Mouse (Mus musculus) embryonic facial prominence, embryonic 13.5 days (tissue): ENCODE data around the gene Ttc9. TPM values are rescaled to one million over a fixed set of nuclear protein-coding genes. Genes with fewer than 3 reads are reported as not detected.

ENCODE experiments used
- ATAC-seq: fragments of 200-750 bp; cut with Nextera tagmentation; 2 replicates; pipeline ENCODE4 v1.8.0; 2017; ENCODE audit warnings: low read depth; ENCODE audit not compliant: insufficient number of reproducible peaks, insufficient read depth, low FRiP score, low TSS enrichment
- H3K27ac ChIP-seq: fragments of 300-500 bp; sonication (generic); 2 replicates; pipeline ENCODE4 v1.5.1; 2015; ENCODE audit warnings: moderate library complexity, mild to moderate bottlenecking, inconsistent platforms
- H3K27me3 ChIP-seq: fragments of 300-500 bp; sonication (generic); 2 replicates; pipeline ENCODE4 v1.6.1; 2015; ENCODE audit warnings: mild to moderate bottlenecking, inconsistent platforms
- H3K36me3 ChIP-seq: fragments of 300-500 bp; sonication (generic); 2 replicates; pipeline ENCODE4 v1.6.1; 2015; ENCODE audit warnings: mild to moderate bottlenecking, inconsistent platforms
- H3K4me1 ChIP-seq: fragments of 300-500 bp; sonication (generic); 2 replicates; pipeline ENCODE4 v1.6.1; 2015; ENCODE audit warnings: inconsistent platforms
- H3K4me2 ChIP-seq: fragments of 300-500 bp; sonication (generic); 2 replicates; pipeline ENCODE4 v1.6.1; 2015; ENCODE audit warnings: moderate library complexity, mild to moderate bottlenecking, inconsistent platforms
- H3K4me3 ChIP-seq: fragments of 300-500 bp; sonication (generic); 2 replicates; pipeline ENCODE4 v1.5.1; 2015; ENCODE audit warnings: mild to moderate bottlenecking, inconsistent platforms
- H3K9ac ChIP-seq: fragments of 300-500 bp; sonication (generic); 2 replicates; pipeline ENCODE4 v1.6.1; 2015; ENCODE audit warnings: mild to moderate bottlenecking, inconsistent platforms
- H3K9me3 ChIP-seq: fragments of 300-500 bp; sonication (generic); 2 replicates; pipeline ENCODE4 v1.6.1; 2016; ENCODE audit warnings: inconsistent platforms
- WGBS: fragments of 180-500 bp; shearing (Covaris S2); methylation state at CpG from one replicate; pipeline ENCODE4 v1.1.7; 2015; ENCODE audit warnings: mixed read lengths; 5-methylcytosine and 5-hydroxymethylcytosine counted together
- polyA plus RNA-seq: library from polyadenylated mRNA; unstranded; fragments of >200 nt; fragmentation: Nextera tagmentation; extraction: Ambion mirVana; gene quantifications from 2 replicates; pipeline ENCODE4 v1.2.1, GENCODE M21; 2015

Ttc9 gene
- polyA plus RNA-seq, result 1.8 and 2.2 TPM in 2 replicates

DNA sequence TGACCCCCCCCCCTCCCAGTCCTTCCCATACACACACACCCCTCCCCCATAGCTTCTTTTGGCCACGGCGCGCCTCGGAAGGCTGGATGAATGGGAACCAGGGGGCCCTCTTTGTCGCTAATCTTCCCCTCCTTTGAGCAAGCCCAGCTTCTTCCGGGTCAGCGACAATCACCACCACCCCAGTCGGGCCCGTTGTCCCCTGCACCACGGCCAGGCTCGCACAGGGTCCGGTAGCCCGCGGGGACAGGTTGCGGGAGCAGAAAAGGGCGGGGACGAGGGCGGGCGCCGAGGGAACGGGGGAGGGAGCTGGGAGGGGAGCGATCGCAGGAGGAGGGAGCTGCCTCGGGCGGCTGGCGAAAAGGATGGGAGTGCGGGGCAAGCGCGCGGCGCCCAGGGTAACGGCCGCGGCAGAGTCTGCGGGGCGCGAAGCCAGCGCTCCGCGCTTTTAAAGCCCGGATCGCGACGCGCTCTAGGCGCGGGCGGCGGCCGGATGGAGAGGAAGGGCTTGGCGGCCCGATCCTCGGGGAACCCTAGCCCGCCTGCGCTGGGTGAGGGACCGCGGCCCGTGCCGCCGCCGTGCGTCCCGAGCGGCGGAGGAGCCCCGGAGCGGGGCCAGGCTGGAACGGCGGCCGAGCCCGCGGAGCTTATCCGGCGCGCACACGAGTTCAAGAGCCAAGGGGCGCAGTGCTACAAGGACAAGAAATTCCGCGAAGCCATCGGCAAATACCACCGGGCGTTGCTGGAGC, at the start of gene Ttc9:
TSS of gene Ttc9 (plus strand) at position 335 of the 746 bp plus-strand sequence.
- ATAC-seq, result 0 out of 2 replicates have a peak, but pooled peaks have one; percentile 26
- H3K4me1 ChIP-seq, result peaks cover 12% of the 10 kb centered on the region; the same call in 1 of the 2 replicates
- peak within 1 kb of the TSS; percentile 68 for H3K9ac ChIP-seq
- WGBS, result under 1% methylated on average over 77 of the region's 82 CpGs
- no peaks in the 10 kb centered on the region for H3K36me3 ChIP-seq
- H3K27me3 ChIP-seq, result peaks cover 78% of the 10 kb centered on the region
- peak within 1 kb of the TSS; percentile 97 for H3K4me2 ChIP-seq
- H3K4me3 ChIP-seq, result peak within 1 kb of the TSS; percentile 62
- no peaks in the 10 kb centered on the region for H3K9me3 ChIP-seq
- no peak within 1 kb of the TSS for H3K27ac ChIP-seq

DNA sequence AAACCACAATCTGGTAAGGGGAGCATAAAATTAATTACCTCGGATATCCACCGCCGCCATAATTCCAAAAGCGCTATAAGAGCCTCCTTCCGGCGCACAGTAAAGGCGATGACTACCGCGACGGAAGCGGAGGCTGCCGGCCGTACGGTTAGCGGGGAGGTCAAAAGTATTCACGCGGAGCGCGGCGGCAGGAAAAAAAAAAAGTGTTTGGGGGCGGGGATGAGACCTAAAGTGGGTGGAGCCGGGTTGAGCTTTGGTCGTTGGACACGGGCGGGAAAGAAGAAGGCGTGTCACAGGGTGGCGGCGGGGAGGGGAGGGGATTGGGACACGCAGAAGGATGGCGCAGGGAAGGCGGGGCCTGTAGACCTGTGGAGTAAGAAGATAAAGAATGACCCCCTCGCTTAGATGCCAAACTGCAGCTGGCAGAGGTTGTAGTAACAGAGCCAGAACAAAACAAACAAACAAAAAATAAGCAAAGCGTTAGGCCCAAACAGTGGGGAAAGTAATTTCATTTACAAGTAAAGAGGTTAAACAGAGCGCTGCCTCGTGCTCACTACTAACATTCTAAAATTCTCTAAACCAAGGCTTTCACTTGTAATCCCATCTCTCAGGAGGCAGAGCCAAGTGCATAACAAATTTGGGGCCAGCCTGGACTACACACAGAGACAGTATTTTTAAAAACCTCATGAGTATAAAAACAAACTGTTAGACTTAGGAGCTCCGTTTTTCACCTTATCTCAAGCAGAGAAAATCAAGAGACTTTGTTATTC, 36.0 kb upstream of the Ttc9 start, which contains the start of gene Med6:
TSS of gene Med6 (minus strand) at position 107 of the 770 bp plus-strand sequence.
- peak within 1 kb of the TSS; percentile 44 for H3K27ac ChIP-seq
- peak; percentile 97 for ATAC-seq

DNA sequence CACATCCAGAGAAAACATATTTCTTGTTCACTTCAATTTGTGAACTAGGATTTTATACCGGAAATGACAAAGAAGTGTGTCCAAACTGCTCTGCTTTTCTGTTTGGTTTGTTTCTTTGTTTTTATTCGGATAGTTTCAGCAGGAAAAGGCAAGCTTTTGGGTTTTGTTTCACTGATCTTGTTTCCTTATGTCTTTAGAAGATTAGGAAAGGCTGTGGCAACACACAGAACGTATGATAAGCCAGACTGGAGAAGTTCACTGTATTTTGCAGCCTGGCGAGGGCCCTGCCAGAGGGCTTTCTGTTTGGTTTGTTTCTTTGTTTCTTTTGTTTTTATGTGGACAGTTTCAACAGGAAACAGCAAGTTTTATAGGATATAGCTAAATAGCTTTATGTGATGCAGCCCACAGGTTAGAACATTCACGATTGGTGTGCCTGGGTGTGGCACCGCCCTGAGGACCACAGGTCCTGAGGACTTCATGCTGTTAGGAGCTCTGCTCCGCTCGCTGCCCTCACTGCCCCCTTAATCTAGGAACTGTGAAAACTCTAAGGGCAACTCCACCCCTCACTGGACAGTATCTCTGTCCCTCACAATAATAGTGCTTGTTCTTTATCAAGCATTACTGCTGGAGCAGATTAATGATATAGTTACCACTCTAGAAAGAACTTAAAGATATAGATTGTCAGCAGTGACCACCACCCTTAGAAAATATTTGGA, 34.3 kb upstream of the Ttc9 start:
- Histone ChIP-seq H3K9me3 (no peaks in the 10 kb centered on the region), H3K27ac (no peak overlapping the region), H3K4me1 (0 out of 2 replicates have a peak, but pooled peaks cover 5% of the 10 kb centered on the region), H3K4me3 (no peak overlapping the region), H3K4me2 (no peak overlapping the region), H3K9ac (no peak overlapping the region), H3K27me3 (peaks cover 3% of the 10 kb centered on the region; the same call in 1 of the 2 replicates), H3K36me3 (no peaks in the 10 kb centered on the region)
- no peak for ATAC-seq
- 75% methylated on average over 8 of the region's 8 CpGs for WGBS

More for the DNA sequence above, 36.0 kb upstream of the Ttc9 start, which contains the start of gene Med6:
- peaks cover 9% of the 10 kb centered on the region; the same call in 1 of the 2 replicates for H3K36me3 ChIP-seq
- no peaks in the 10 kb centered on the region for H3K9me3 ChIP-seq
- 2% methylated on average over 36 of the region's 36 CpGs for WGBS
- peak within 1 kb of the TSS; percentile 86 for H3K4me3 ChIP-seq
- H3K4me1 ChIP-seq, result 0 out of 2 replicates have a peak, but pooled peaks cover 5% of the 10 kb centered on the region
- H3K4me2 ChIP-seq, result peak within 1 kb of the TSS; percentile 74
- no peaks in the 10 kb centered on the region for H3K27me3 ChIP-seq
- H3K9ac ChIP-seq, result peak within 1 kb of the TSS; percentile 88

GRCm38 (mm10) chr12:81604995-81605784, 25.9 kb upstream of the Ttc9 start:
- Histone ChIP-seq H3K4me3 (no peak overlapping the region), H3K4me1 (no peaks in the 10 kb centered on the region), H3K4me2 (no peak overlapping the region), H3K36me3 (no peaks in the 10 kb centered on the region), H3K9ac (no peak overlapping the region), H3K27me3 (peaks cover 2% of the 10 kb centered on the region), H3K27ac (no peak overlapping the region), H3K9me3 (no peaks in the 10 kb centered on the region)
- ATAC-seq, result no peak
- 47% methylated on average over 5 of the region's 5 CpGs for WGBS

GRCm38 (mm10) chr12:81609445-81609844, 21.6 kb upstream of the Ttc9 start:
- Histone ChIP-seq H3K9me3 (no peaks in the 10 kb centered on the region), H3K4me2 (no peak overlapping the region), H3K27ac (no peak overlapping the region), H3K36me3 (no peaks in the 10 kb centered on the region), H3K4me1 (no peaks in the 10 kb centered on the region), H3K4me3 (no peak overlapping the region), H3K9ac (no peak overlapping the region), H3K27me3 (no peaks in the 10 kb centered on the region)
- ATAC-seq, result no peak

GRCm38 (mm10) chr12:81615807-81616206, 15.2 kb upstream of the Ttc9 start:
- no peak overlapping the region for H3K9ac ChIP-seq
- no peaks in the 10 kb centered on the region for H3K36me3 ChIP-seq
- WGBS, result 77% methylated on average over 6 of the region's 6 CpGs
- H3K27ac ChIP-seq, result no peak overlapping the region
- no peaks in the 10 kb centered on the region for H3K27me3 ChIP-seq
- H3K4me2 ChIP-seq, result no peak overlapping the region
- H3K4me1 ChIP-seq, result no peaks in the 10 kb centered on the region
- no peaks in the 10 kb centered on the region for H3K9me3 ChIP-seq
- no peak overlapping the region for H3K4me3 ChIP-seq
- ATAC-seq, result no peak

DNA sequence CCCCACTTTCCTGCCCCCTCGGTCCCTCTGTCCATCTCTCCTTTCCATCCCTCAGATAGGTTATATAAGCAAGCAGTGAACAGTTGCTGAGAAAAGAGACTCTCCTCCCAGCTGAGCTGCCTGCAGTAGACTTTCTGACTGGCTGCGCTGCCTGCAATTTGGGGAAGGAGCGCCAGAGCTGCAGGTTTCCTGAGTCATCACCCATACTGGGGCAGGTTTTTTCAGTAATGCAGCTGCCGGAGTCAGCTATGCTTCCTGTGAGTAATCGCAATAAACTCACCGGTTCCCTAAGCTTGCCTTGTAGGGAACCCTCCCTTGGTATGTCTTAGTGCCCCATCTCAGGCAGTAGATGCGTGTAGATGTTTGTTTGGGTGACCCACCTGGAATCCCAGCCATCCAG, 14.1 kb upstream of the Ttc9 start:
- Histone ChIP-seq H3K27ac (no peak overlapping the region), H3K9ac (0 out of 2 replicates have a peak overlapping the region, but pooled peaks have one; percentile 1), H3K27me3 (no peaks in the 10 kb centered on the region), H3K36me3 (no peaks in the 10 kb centered on the region), H3K4me3 (no peak overlapping the region), H3K9me3 (no peaks in the 10 kb centered on the region), H3K4me2 (no peak overlapping the region), H3K4me1 (no peaks in the 10 kb centered on the region)
- no peak for ATAC-seq
- WGBS, result 77% methylated on average over 7 of the region's 7 CpGs

DNA sequence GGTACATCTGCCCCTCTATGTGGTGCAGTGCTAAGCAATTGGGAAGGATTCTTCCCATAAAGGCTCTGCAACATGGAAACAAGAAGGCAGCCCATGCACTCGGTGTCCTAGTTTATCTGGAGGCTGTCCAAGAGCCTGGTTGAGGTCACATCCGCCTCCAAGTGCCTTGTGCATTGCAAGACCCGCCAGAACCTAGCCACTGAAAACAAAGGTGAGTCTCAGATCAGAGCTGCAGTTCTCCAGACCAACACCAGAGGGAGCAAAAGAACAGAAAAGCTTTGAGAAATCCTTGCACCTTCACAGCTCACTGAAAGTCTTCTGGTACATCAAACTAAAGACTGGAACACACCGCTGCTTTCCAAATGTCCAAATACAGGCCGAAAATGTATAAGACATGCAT, 11.7 kb upstream of the Ttc9 start:
- Histone ChIP-seq H3K27ac (no peak overlapping the region), H3K36me3 (no peaks in the 10 kb centered on the region), H3K9me3 (no peaks in the 10 kb centered on the region), H3K4me1 (no peaks in the 10 kb centered on the region), H3K9ac (no peak overlapping the region), H3K4me2 (no peak overlapping the region), H3K4me3 (no peak overlapping the region), H3K27me3 (peaks cover 8% of the 10 kb centered on the region)
- no peak for ATAC-seq
- WGBS, result 23% methylated on average over 5 of the region's 5 CpGs

DNA sequence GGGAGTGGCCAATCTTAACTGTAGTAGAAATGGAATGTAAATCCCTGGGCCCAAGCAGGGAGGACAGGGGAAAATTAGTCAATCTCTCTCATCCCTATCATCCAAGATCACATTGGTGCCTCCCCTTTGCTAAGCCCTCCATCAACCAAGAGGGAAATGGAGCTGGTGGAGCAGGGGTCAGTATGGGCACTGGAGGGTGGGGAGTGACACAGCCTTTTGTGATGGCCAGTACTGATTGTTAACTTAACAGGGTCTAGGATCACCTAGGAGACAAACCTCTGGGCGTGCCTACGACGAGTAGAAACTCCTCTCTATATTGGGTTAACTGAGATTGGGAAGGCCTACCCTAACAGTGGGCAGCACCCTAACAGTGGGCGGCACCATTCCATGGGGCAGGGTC, 7.7 kb upstream of the Ttc9 start:
- H3K9ac ChIP-seq, result no peak overlapping the region
- no peak overlapping the region for H3K4me3 ChIP-seq
- 68% methylated on average over 4 of the region's 4 CpGs for WGBS

DNA sequence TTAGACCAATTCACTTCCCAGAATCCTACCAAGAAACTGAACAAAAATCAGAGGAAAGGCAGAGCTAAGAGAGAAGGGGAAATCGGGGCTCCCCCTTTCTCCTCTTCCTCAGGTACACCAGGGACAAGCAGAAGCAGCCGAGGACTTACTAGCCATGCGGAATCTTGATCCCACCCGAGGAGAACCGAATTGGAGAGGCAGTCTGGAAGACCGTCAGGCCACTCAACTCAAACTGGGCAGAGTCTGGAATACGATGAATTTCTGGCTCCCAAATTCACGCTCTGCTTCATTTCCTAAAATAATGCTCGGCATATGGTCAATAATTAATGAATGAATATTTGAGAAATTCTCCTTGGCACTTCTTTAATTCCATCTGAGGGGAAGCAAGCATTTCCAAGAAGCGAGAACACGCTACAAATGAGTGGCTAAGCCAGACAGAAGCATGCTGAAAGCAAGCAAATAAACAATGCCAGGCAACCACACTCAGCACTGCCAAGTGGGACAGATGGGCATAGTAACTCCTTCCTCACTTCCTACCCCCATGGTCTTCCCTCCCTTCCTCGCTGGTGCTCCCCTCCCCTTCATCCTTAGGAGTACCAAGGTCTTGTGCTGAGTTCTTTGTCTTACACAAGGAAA, 4.7 kb upstream of the Ttc9 start:
- H3K4me3 ChIP-seq, result no peak overlapping the region
- no peak overlapping the region for H3K27ac ChIP-seq
- H3K36me3 ChIP-seq, result no peaks in the 10 kb centered on the region
- H3K4me1 ChIP-seq, result peaks cover 6% of the 10 kb centered on the region; the same call in 1 of the 2 replicates
- no peaks in the 10 kb centered on the region for H3K9me3 ChIP-seq
- H3K27me3 ChIP-seq, result peaks cover 67% of the 10 kb centered on the region
- no peak for ATAC-seq
- no peak overlapping the region for H3K9ac ChIP-seq
- H3K4me2 ChIP-seq, result no peak overlapping the region
- WGBS, result 75% methylated on average over 12 of the region's 12 CpGs

More for the DNA sequence above, 7.7 kb upstream of the Ttc9 start:
- Histone ChIP-seq H3K4me2 (no peak overlapping the region), H3K27me3 (peaks cover 37% of the 10 kb centered on the region), H3K9me3 (no peaks in the 10 kb centered on the region), H3K27ac (no peak overlapping the region), H3K36me3 (no peaks in the 10 kb centered on the region), H3K4me1 (no peaks in the 10 kb centered on the region)
- ATAC-seq, result no peak
